Mouse (Mus musculus) limb, embryonic 12.5 days (tissue): ENCODE data around the gene Sema4a. TPM values are rescaled to one million over a fixed set of nuclear protein-coding genes. Genes with fewer than 3 reads are reported as not detected.

Source experiments
- microRNA-seq: library from miRNA; unstranded; fragments of <30 nt; microRNA quantifications from one replicate; pipeline ENCODE4, GENCODE M21; 2017
- polyA plus RNA-seq: library from polyadenylated mRNA; unstranded; fragments of >200 nt; fragmentation: Nextera tagmentation; extraction: Ambion mirVana; gene quantifications from 2 replicates; pipeline ENCODE4 v1.2.1, GENCODE M21; 2016

The Sema4a gene
- polyA plus RNA-seq, 1 experiment from 2014 or later, result 8.3 TPM

Small RNAs within 50 kb of the gene (microRNA-seq; reads per million reads assigned to microRNA genes)
- gene Mir7011, result not detected

Other genes starting within 250 kb of the Sema4a start
- gene Rhbg, start 206.5 kb downstream of the Sema4a start, polyA plus RNA-seq, result 1.3 TPM in 2 replicates
- gene Gm38392, start 174.0 kb downstream of the Sema4a start, polyA plus RNA-seq, result 0.25 TPM in 1 of 2 replicates, not detected in the other
- gene Tsacc, start 164.2 kb downstream of the Sema4a start, polyA plus RNA-seq, result 13.5 and 14.3 TPM in 2 replicates
- 642 and 647 TPM in 2 replicates for gene Cct3, start 164.1 kb downstream of the Sema4a start, polyA plus RNA-seq
- 143 and 164 TPM in 2 replicates for gene Glmp, start 136.2 kb downstream of the Sema4a start, polyA plus RNA-seq
- gene Tmem79, start 125.0 kb downstream of the Sema4a start, polyA plus RNA-seq, result 2.6 and 2.9 TPM in 2 replicates
- gene Smg5, start 124.9 kb downstream of the Sema4a start, polyA plus RNA-seq, result 69.2 and 74.4 TPM in 2 replicates
- 2.8 and 3.2 TPM in 2 replicates for gene Paqr6, start 96.6 kb downstream of the Sema4a start, polyA plus RNA-seq
- 0.10 and 0.29 TPM in 2 replicates for gene Bglap3, start 88.4 kb downstream of the Sema4a start, polyA plus RNA-seq
- gene Bglap2, start 82.5 kb downstream of the Sema4a start, polyA plus RNA-seq, result not detected in 2 replicates
- not detected in 2 replicates for gene Bglap, start 76.7 kb downstream of the Sema4a start, polyA plus RNA-seq
- gene Pmf1, start 50.9 kb downstream of the Sema4a start, polyA plus RNA-seq, result 149 and 151 TPM in 2 replicates
- 13.7 and 16.2 TPM in 2 replicates for gene Slc25a44, start 36.0 kb downstream of the Sema4a start, polyA plus RNA-seq
- gene Lmna, start 48.8 kb upstream of the Sema4a start, polyA plus RNA-seq, result 51.8 and 56.4 TPM in 2 replicates
- 37.4 and 38.0 TPM in 2 replicates for gene Mex3a, start 71.2 kb upstream of the Sema4a start, polyA plus RNA-seq
- 2.6 and 3.5 TPM in 2 replicates for gene Rab25, start 87.1 kb upstream of the Sema4a start, polyA plus RNA-seq
- 134 and 139 TPM in 2 replicates for gene Lamtor2, start 91.9 kb upstream of the Sema4a start, polyA plus RNA-seq
- gene Ubqln4, start 92.6 kb upstream of the Sema4a start, polyA plus RNA-seq, result 62.6 and 67.0 TPM in 2 replicates
- 184 and 190 TPM in 2 replicates for gene Ssr2, start 114.7 kb upstream of the Sema4a start, polyA plus RNA-seq
- gene Arhgef2, start 144.8 kb upstream of the Sema4a start, polyA plus RNA-seq, result 122 and 123 TPM in 2 replicates
- not detected in 2 replicates for gene Rxfp4, start 192.0 kb upstream of the Sema4a start, polyA plus RNA-seq
- 127 and 128 TPM in 2 replicates for gene Khdc4, start 224.6 kb upstream of the Sema4a start, polyA plus RNA-seq